Mouse (Mus musculus) forelimb bud, embryonic 11.5 days (tissue): ENCODE results near the gene Nxt1.
A peak's percentile ranks its signal among the peaks of the same experiment; 100 is the strongest.

Experiments
- DNase-seq: peaks from one replicate; pipeline ENCODE4 v3.0.0-alpha.2; 2012; ENCODE audit warnings: low read depth, low spot score

The Nxt1 gene

DNA sequence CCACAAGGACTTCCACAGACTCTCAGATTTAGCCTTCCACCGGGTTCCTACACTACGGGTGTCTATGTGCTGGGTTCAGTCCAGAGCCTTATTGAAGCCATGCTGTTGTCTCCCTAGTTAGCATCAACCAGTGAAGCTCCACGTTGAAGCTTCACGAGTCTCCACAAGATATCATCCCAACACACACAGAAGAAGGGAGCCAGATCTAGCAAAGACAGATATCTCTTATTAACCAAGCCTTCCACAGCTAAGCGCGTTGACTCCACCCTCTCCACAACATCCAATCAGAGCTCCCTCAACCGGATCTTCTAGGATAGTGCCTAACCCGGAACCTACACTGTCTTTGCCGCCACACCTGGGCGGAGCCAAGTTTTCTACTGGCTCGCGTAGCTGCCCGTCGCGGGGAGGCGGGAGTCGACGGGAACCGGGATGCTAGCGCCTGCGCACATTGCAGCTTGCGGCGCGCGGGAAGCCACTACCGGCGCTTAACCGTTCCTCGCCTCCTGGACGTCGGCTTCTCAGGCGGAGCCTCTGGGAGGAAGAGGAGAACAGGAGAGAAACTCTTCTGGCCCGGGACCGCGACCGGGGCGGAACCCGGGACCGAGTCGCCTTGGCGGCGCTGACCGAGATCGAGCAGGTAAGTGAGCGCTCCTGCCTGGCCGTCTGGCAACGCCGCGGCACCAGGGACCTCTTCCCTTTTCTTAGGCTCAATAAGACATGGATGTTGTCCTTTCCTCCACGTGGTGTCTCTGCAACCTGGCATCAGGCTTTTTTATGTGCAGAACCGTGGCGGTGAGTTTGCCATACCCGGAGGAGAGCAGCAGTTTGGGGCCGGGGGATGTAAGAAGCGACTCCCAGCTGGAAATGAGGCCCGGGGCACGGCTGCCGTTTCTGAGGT, at the start of gene Nxt1:
TSS of gene Nxt1 (plus strand) at position 403 of the 898 bp plus-strand sequence.
- DNase-seq, result peak; percentile 96

DNA sequence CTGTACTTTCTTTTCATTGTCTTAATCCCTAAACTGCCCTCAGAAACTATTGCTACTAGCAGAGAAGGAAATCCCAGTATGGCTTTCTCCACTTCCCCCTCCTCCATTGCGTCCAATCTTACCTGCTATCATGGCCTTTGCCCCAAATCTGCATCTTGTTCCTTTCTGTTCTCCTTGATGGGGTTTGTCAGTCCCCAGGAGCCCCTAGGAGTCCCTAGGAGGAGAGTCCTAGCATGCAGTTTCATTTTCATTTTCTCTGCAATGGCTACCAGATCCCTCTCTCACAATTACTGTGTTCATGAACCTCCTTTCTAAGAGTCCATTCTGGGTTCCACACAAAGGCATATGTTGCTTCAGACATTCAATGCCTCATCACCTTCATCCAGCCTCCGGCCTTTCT, 49.3 kb upstream of the Nxt1 start:
- DNase-seq, result no peak

DNA sequence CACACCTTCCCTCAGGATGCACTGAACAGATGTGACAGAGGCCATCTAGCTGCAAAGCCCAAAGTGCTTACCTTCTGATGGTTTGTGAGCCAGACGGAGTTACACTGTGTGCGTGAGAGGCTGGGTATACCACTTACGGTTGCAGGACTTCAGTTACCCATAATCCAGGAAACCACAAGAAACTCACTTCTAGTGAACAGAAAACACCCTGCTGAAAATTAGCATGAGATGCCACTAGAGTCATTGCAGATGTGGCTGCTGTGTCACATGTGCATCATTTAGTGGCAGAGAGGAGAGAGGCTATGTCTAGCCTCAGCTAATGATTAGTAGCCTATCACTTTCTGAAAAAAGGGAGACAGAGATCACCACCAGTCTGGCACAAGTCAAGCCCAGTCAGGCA, 47.9 kb upstream of the Nxt1 start:
- no peak for DNase-seq

DNA sequence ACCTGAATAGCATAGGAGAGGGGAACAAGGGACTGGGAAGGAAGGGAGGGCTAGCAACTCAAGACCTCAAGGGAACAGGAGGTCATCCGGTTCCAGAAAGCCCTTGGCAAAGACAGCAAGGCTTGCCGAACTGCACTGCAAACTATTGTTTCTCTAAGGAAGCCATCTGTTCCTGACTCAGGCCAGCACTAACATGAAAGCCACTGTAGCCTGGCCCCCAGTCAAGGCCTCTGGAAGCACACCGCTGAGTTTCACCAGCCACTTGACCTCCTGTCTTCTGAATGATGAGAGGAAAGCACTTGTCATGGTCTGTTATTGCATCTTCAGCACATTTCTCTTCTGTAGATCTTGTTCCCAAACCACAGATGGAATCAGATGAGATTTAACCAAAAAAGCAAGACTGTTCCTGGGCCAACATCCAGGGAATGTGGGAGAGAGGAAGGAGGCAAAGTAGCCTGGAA, 45.4 kb upstream of the Nxt1 start:
- DNase-seq, result no peak

DNA sequence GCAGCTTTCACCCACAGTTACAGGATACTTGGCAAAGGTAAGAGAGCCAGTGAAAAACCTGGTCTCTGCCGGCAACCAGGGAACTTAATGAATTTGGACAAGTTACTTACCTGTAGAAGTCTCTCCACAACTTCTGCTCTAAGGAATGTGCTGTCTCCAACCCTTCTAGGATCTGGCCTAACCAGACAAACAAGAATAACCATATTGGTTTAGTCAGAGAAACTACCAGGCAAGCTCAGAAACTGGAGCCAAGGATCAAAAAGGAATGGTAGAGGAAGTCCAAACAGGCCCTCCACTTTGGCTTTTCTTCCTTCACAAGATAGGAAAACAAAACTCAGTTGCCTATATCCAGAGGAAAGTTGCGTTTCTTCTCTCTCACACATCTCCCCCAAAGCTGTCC, 41.4 kb upstream of the Nxt1 start:
- no peak for DNase-seq

DNA sequence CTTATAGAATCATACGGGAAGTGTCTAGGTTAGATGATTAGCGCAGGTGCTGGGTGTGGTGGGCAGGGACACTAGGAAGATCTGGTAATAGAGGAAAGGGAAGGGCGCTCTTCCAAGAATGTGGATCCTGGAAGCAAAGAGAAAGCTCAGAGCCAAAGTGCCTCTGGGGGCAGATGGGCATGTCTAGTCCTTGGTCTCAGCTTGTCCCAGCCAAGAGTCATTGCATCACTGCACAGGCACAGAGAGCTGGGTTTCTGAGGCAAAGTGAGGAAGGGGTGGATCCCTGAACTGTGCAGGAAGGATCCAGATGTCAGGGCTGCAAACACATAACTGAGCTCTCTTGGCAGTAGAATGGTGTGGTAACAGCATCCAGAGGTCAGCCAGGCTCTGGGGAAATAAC, 40.8 kb upstream of the Nxt1 start:
- DNase-seq, result no peak

DNA sequence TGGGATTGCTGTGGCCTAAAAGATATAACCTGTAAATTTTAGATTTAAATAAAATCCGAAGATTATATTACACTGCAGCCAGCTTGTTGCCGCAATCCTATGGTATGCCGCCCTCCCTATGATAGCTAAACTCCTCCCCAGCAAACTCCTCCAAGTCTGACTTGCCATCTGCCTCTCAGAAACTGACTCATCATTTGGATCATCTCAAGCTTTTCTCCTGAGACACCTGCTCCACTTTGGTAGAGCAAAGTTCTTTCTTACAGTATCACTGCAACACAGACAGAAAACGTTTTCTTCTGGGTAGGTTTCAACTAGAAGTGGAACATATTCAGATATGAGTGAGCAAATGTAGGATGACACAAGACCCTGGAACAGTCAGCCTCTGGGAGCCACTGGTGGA, 37.9 kb upstream of the Nxt1 start:
- no peak for DNase-seq

DNA sequence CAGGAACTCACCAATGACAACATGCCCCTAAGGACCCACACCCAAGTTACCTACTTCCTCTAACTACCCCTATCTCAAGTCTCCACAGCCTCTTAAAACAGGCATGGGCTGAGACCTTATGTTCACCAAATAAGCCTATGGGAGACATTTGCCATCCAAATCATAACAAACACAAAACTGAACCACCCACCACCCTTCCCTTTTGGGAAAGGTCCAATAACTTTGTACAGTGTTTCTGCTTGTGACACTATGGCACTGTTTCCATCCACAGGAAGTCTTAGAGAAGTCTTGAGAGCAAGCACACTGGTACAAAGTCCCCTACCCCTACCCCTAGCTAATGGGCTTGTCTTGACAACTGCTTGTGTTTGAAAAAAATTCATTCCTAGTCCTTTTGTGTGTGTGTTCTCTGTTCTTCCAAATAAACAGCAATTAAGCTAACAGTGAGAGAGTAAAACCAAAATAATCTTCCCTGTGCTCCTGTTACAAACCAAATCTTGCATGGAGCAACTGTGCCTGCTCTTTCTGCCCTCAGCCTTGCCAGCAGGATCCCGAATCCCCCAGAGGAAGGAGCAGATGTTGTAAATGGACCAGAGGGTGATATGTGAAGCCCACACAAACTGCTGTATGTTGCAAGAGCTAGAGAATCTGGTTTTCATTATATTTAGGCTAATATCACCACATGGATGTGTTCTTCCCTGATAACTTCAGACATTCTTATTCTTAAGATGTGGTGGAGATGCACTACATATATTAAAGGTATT, 29.6 kb upstream of the Nxt1 start:
- DNase-seq, result no peak

DNA sequence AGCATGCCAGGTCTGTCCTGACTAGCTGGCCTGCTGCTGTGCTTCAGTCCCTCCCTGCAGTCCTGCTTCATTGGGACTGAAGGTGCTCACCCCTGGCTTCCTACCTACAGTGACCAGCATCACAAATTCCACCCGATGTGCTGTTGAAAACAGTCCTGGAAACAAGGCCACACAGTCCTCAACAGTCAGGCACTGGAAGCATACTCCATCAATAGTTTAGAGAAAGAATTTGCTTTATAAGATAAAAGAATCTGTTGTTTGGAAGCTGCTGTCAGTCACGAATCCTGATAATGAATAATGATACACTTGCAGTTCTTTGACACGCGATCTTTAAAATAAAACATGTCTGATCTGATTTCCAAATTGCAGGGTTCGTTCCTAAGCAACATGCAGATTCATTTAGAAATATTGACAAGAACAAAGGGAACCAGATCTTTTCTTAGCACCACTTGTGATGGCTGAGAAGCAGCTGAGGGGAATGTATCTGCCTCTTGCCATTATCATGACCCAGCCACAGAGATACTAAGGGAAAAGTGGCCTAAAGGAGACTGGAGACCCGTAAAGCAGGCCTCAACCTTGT, 27.9 kb upstream of the Nxt1 start:
- DNase-seq, result no peak

DNA sequence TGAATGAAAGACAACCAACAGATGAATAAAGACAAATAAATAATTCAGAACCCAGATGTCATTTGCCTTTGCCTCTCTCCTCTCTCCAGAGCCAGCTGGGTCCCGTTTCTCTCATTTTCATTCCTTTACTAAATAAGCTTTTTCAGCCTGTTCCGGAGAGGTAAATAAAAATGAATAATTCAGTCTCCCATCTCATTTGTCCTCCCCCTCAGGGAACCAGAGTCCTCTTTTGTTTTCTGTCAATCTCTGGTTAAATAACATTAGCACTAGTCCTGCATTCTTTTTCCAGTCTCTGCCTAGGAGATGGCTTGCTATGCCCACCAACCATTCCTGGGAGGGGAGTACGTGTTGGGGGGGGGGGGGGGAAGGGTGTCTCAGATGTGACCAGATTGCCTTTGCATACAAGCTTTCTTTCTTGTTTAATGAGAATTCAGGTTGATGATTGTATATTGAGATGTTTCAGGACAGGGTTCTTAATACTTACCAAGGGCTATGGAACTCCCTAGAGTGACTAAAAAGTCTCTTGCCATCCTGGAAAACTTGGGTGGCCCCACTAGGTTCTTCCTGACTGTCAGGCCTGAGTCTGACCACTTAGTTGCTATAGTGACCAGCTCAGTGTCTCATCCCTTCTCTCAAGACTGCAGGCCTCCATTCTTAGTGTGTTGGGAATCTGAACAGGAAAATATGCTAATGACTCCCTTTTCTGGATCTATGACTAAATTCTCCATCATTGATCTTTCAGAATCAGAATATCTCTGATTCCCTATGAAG, 21.6 kb upstream of the Nxt1 start:
- no peak for DNase-seq

DNA sequence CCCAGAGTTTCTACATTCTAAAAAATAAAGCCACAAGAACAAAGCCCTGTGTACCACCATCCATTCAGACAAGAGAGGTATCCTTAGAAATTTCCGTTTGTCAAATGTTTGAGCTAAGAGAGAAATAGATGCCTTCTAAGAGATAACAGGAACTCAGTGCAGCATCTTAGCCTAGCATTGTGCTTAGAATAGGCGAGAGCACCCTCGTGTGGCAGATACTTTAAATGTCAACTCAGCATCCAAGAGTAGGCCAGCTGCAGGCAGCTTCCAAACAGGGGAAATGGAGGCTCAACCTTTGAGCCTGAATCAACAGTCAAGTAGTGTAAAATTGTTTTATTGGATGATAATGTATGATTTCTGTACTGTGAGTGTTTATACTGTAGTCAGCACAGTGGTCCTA, 17.4 kb upstream of the Nxt1 start:
- peak; percentile 32 for DNase-seq

DNA sequence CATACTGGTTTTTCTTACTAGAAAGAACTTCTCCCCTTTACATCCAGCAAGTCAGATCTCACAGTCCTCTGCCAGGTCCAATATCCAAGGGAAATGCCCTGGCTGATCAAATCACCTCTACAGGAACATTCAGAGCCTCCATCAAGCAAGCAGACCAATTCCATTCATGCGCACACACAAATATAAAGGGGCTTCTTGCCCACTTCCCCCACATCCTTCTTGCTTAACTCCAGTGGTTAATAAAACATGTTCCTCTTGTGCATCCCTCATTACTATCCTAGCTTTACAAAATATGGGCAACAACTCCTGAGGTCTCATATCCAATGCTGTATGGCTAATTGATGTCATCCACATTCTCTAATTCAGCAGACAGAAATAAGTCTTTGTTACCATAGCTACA, 8.9 kb upstream of the Nxt1 start:
- no peak for DNase-seq

DNA sequence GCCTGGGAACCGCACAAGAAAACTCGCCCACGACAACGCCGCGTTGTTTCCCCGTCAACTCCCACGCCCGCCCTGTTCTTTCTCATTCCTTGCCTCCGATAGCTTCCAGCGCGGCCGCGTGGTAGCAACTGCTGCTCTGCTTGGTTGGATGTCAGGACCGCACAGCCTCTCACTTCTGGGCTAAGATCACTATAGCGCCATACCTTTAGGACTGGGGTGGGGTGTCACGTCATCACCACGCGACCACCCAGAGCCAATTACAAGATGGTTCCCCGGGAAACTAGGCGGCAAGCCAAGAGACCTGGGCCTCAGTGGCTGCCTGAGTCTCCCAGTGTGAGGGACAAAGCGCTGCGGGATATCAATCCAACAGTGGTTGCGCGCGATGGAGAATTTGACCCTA, 5.4 kb downstream of the Nxt1 start:
- DNase-seq, result peak; percentile 84

DNA sequence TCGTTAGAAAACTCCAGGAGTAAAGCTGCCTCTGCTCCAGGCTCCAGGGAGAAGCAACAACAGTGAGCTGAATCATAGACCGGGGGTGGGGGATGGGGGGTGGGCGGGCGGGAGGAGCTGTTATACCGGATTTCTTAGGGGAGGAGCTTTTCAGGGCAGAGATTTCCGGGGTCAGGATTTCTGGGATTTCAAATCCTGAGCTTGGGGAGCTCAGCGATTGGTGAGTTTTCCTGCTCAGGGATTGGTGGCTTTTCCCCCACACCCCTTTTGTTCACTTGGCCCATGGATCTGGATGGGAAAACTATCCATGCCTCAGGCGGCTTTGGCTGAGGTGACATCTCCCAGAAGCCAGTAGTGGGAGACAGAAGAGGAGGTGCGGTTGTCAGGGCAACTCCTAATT, 6.9 kb downstream of the Nxt1 start:
- peak; percentile 81 for DNase-seq

DNA sequence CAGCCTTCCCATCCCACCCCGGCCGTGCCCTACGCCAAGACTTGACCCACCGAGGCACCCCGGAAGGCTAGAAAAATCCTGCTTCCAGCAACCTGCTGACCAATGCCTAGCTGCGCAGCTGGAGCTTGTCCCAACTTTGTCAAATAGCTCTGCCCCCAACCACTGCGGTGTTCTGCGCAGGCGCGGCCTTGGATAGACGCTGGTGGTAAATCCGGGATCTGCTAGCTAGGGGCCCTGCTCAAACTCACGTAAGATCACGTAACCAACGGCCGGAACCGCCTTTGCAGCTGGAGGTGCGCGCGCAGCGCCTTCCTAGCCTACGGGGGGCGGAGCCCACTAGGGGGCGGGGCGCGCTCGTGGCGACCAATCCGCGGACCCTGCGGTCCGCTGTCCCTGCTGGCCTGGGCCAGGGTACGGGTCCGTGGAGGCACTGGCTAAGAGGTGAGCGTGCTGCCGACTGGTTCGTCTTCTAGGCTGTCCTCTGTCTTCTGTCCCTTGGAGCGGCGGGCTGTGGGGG, 8.4 kb downstream of the Nxt1 start, which contains the start of gene Gzf1:
TSS of gene Gzf1 (plus strand) at position 249 of the 517 bp plus-strand sequence.
- peak; percentile 99 for DNase-seq

DNA sequence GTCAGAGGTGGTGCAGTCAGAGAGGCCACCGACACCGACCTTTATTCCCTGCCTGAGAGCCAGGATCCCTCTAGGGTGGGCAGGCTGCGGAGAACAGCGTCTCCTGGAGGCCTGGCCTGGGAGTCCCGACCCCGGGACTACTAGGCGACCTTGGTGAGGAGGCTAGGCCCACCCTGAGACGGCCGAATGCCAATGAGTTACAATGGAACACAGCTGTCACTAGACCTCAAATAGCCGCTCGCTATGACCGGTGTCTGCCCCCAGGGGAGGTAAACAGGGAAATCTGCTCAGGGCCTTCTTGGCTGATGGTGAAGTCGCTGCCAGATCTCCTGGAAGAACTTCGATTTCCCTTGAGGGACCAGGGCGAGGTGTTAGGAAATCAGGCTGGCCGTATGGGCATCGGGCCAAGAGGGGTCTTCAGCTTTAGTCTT, 9.1 kb downstream of the Nxt1 start:
- DNase-seq, result peak; percentile 45

DNA sequence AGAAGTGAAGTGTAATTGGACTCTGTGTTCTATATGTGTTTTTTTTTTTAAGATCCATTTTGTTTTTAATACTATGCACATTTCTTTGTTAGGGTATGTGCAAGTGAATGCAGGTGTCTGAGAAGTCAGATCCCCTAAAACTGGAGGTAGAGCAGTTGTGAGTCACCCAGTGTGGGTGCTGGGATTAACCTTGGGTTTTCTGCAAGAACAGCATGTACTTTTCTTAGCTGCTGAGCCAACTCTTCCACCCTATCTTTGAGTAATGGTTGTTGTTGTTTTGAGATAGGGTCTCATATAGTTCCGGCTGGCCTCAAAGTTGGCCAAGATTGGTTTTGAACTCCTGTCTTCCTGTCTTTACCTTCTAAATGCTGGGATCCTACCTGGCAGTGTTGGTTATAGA, 10.6 kb downstream of the Nxt1 start:
- no peak for DNase-seq

DNA sequence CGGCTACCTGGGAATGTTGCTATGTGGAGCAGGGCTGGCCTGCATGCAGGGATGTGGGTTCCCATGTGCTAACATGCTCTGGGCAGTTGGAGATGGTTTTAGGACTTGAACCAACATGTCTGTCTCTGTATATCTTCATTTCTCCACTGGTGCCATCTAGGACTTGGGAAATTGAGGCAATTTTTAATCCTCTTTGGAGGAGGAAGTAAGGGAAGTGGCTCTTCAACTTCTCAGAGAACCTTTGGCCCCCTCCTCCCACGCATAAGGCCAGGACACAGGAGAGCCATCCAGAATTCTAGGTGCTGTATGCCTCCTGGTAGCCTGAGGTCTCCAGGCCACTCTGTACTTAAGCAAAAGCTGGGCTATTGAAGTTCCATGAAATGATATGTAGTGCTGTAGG, 12.6 kb downstream of the Nxt1 start:
- no peak for DNase-seq

DNA sequence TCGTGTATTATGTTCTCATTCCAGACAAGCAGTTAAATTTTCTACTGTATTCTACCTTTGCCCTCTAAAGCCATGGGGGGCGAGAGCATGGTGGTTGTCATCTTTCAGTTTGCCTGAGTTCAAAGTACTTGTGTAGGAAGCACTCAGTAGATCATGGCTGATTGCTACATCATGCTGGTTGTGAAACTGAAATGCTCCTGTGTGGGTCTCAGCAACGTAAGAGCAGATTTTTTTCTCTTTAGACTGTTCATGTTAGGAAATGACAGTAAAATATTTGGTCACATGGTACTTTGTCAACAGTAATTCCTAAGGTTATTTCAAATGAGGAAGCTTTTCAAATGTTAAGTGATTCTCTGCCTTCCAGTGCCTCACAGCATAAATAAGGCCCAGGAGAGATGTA, 13.3 kb downstream of the Nxt1 start:
- no peak for DNase-seq

DNA sequence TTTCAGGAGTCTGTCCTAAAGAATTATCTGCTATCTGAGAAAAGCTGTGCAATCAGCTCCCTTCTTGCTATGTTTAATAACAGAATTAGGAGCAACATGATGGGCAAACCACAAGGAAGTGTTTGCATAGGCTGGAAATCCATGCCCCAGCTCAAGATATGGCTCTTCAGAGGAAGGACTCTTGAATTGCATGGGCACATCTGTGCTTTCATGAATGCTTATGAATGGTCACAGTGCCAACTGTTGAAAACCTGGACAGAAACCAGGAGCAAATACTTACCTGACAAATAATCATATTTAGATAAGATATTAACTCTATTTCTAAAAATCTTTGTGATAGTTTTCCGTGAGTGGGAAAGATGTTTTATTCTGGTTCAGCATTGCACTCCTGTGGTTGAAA, 14.5 kb downstream of the Nxt1 start:
- DNase-seq, result no peak

DNA sequence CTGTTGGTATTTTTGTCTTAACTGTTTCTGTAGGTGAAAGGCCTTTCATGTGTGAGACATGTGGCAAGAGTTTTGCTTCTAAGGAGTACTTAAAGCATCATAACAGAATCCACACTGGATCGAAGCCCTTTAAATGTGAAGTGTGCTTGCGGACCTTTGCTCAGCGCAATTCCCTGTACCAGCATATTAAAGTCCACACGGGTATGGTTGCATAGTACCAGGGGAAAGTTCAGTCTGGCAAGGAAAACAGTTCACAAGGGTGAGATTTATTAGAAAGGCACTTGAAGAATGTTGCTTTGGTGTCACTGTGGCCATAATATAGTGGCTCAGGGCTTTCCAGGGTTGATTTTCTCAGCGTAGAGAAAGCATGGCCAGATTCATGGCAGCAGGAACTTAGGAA, 15.6 kb downstream of the Nxt1 start:
- DNase-seq, result no peak
